Mouse (Mus musculus) ES-E14 (cell line): ENCODE data around the gene Cyp2w1.

ENCODE experiments used
- CHD2 ChIP-seq: IDR thresholded peaks from 2 replicates; pipeline ENCODE4 v1.6.1; 2014; ENCODE audit warnings: mild to moderate bottlenecking, low read depth, low read length, inconsistent platforms
- MAFK ChIP-seq: IDR thresholded peaks from 2 replicates; pipeline ENCODE4 v1.6.1; 2014; ENCODE audit warnings: mild to moderate bottlenecking, low read depth, low read length, inconsistent platforms; ENCODE audit not compliant: insufficient read depth
- ZC3H11A ChIP-seq: IDR thresholded peaks from 2 replicates; pipeline ENCODE4 v1.6.1; 2012; ENCODE audit warnings: low read depth, mild to moderate bottlenecking, inconsistent platforms, low read length, borderline replicate concordance

- no peak for TF ChIP-seq ZC3H11A
- TF ChIP-seq CHD2 = no peak
- no peak for TF ChIP-seq MAFK
Measured at GRCm38 (mm10) chr5:139353496-139353895, 1.1 kb downstream of the Cyp2w1 start.
